Mouse (Mus musculus): ENCODE results near the gene Uqcc2. TPM values are rescaled to one million over a fixed set of nuclear protein-coding genes. Genes with fewer than 3 reads are reported as not detected.

Gene Uqcc2
- polyA plus RNA-seq, 1 experiment from 2014 or later, result 361 TPM

- 84% methylated on average over 9 of the region's 9 CpGs for WGBS
- Histone ChIP-seq H3K27ac (no peak overlapping the region), H3K9me3 (no peaks in the 10 kb centered on the region), H3K4me1 (replicated peaks) (peaks cover 23% of the 10 kb centered on the region), H3K27me3 (no peaks in the 10 kb centered on the region), H3K4me3 (replicated peaks) (no peak overlapping the region), H3K9ac (replicated peaks) (no peak overlapping the region), H3K4me2 (no peak overlapping the region), H3K36me3 (peaks cover 24% of the 10 kb centered on the region)
- ATAC-seq (ENCODE audit: insufficient number of reproducible peaks, insufficient read depth, low FRiP score, low TSS enrichment, low read depth), result no peak
Measured at GRCm38 (mm10) chr17:27106745-27107144, 27.0 kb downstream of the Uqcc2 start.

GRCm38 (mm10) chr17:27105698-27106470 is 27.8 kb downstream of the Uqcc2 start:
- Histone ChIP-seq H3K4me3 (replicated peaks) (no peak overlapping the region), H3K4me1 (replicated peaks) (peaks cover 23% of the 10 kb centered on the region), H3K27me3 (no peaks in the 10 kb centered on the region), H3K36me3 (peaks cover 25% of the 10 kb centered on the region), H3K9me3 (no peaks in the 10 kb centered on the region), H3K27ac (no peak overlapping the region), H3K4me2 (no peak overlapping the region), H3K9ac (replicated peaks) (no peak overlapping the region)
- 70% methylated on average over 12 of the region's 18 CpGs for WGBS
- ATAC-seq (ENCODE audit: insufficient number of reproducible peaks, insufficient read depth, low FRiP score, low TSS enrichment, low read depth), result no peak

- WGBS, result 70% methylated on average over 5 of the region's 5 CpGs
- no peak overlapping the region for H3K9ac ChIP-seq (replicated peaks)
- no peak overlapping the region for H3K4me2 ChIP-seq
- no peaks in the 10 kb centered on the region for H3K9me3 ChIP-seq
- peaks cover 24% of the 10 kb centered on the region for H3K36me3 ChIP-seq
- H3K4me3 ChIP-seq (replicated peaks), result no peak overlapping the region
- no peak for ATAC-seq (ENCODE audit: insufficient number of reproducible peaks, insufficient read depth, low FRiP score, low TSS enrichment, low read depth)
- no peaks in the 10 kb centered on the region for H3K27me3 ChIP-seq
- H3K27ac ChIP-seq, result no peak overlapping the region
- H3K4me1 ChIP-seq (replicated peaks), result peaks cover 29% of the 10 kb centered on the region
Measured at GRCm38 (mm10) chr17:27101675-27102074, 32.0 kb downstream of the Uqcc2 start.

GRCm38 (mm10) chr17:27095690-27096089 is 38.0 kb downstream of the Uqcc2 start:
- Histone ChIP-seq H3K9ac (replicated peaks) (no peak overlapping the region), H3K27me3 (no peaks in the 10 kb centered on the region), H3K4me2 (no peak overlapping the region), H3K36me3 (peaks cover 29% of the 10 kb centered on the region; the same call in 1 of the 2 replicates), H3K9me3 (no peaks in the 10 kb centered on the region), H3K4me1 (replicated peaks) (peaks cover 5% of the 10 kb centered on the region), H3K4me3 (replicated peaks) (no peak overlapping the region), H3K27ac (no peak overlapping the region)
- WGBS, result 51% methylated on average over 13 of the region's 13 CpGs
- no peak for ATAC-seq (ENCODE audit: insufficient number of reproducible peaks, insufficient read depth, low FRiP score, low TSS enrichment, low read depth)

- ATAC-seq (ENCODE audit: insufficient number of reproducible peaks, insufficient read depth, low FRiP score, low TSS enrichment, low read depth), result no peak
- Histone ChIP-seq H3K27me3 (no peaks in the 10 kb centered on the region), H3K36me3 (peaks cover 23% of the 10 kb centered on the region; the same call in 1 of the 2 replicates), H3K4me2 (no peak overlapping the region), H3K9ac (replicated peaks) (no peak overlapping the region), H3K9me3 (no peaks in the 10 kb centered on the region), H3K4me1 (replicated peaks) (0 out of 2 replicates have a peak, but pooled peaks cover 11% of the 10 kb centered on the region), H3K4me3 (replicated peaks) (no peak overlapping the region), H3K27ac (no peak overlapping the region)
- 72% methylated on average over 9 of the region's 9 CpGs for WGBS
Measured at GRCm38 (mm10) chr17:27090068-27090467, 43.6 kb downstream of the Uqcc2 start.

- Histone ChIP-seq H3K4me2 (no peak overlapping the region), H3K4me3 (replicated peaks) (no peak overlapping the region; the same call in 1 of the 2 replicates), H3K27ac (no peak overlapping the region), H3K9me3 (no peaks in the 10 kb centered on the region), H3K4me1 (replicated peaks) (0 out of 2 replicates have a peak, but pooled peaks cover 11% of the 10 kb centered on the region), H3K9ac (replicated peaks) (no peak overlapping the region), H3K27me3 (no peaks in the 10 kb centered on the region), H3K36me3 (peaks cover 23% of the 10 kb centered on the region; the same call in 1 of the 2 replicates)
- WGBS, result 34% methylated on average over 12 of the region's 12 CpGs
- ATAC-seq (ENCODE audit: insufficient number of reproducible peaks, insufficient read depth, low FRiP score, low TSS enrichment, low read depth), result no peak
Measured at GRCm38 (mm10) chr17:27087426-27087825, 46.3 kb downstream of the Uqcc2 start.

- Histone ChIP-seq H3K36me3 (peaks cover 11% of the 10 kb centered on the region; the same call in 1 of the 2 replicates), H3K4me3 (replicated peaks) (no peak overlapping the region), H3K27me3 (no peaks in the 10 kb centered on the region), H3K9ac (replicated peaks) (no peak overlapping the region), H3K4me2 (no peak overlapping the region), H3K9me3 (no peaks in the 10 kb centered on the region), H3K4me1 (replicated peaks) (0 out of 2 replicates have a peak, but pooled peaks cover 14% of the 10 kb centered on the region), H3K27ac (no peak overlapping the region)
- WGBS, result 69% methylated on average over 2 of the region's 2 CpGs
- no peak for ATAC-seq (ENCODE audit: insufficient number of reproducible peaks, insufficient read depth, low FRiP score, low TSS enrichment, low read depth)
Measured at GRCm38 (mm10) chr17:27085676-27086075, 48.0 kb downstream of the Uqcc2 start.

- H3K4me1 ChIP-seq (replicated peaks), result 0 out of 2 replicates have a peak, but pooled peaks cover 9% of the 10 kb centered on the region
- no peaks in the 10 kb centered on the region for H3K9me3 ChIP-seq
- no peak overlapping the region for H3K9ac ChIP-seq (replicated peaks)
- no peak overlapping the region for H3K27ac ChIP-seq
- no peak for ATAC-seq (ENCODE audit: insufficient number of reproducible peaks, insufficient read depth, low FRiP score, low TSS enrichment, low read depth)
- H3K4me2 ChIP-seq, result no peak overlapping the region
- H3K4me3 ChIP-seq (replicated peaks), result no peak overlapping the region
- H3K27me3 ChIP-seq, result no peaks in the 10 kb centered on the region
- WGBS, result 82% methylated on average over 9 of the region's 9 CpGs
- H3K36me3 ChIP-seq, result no peaks in the 10 kb centered on the region
Measured at GRCm38 (mm10) chr17:27083601-27084000, 50.1 kb downstream of the Uqcc2 start.

- Histone ChIP-seq H3K27ac (no peak overlapping the region), H3K27me3 (no peaks in the 10 kb centered on the region), H3K4me2 (no peak overlapping the region), H3K4me1 (replicated peaks) (0 out of 2 replicates have a peak, but pooled peaks cover 6% of the 10 kb centered on the region), H3K9ac (replicated peaks) (no peak overlapping the region), H3K9me3 (peaks cover 2% of the 10 kb centered on the region; the same call in 1 of the 2 replicates), H3K36me3 (peaks cover 3% of the 10 kb centered on the region; the same call in 1 of the 2 replicates), H3K4me3 (replicated peaks) (no peak overlapping the region)
- WGBS, result 68% methylated on average over 8 of the region's 8 CpGs
- ATAC-seq (ENCODE audit: insufficient number of reproducible peaks, insufficient read depth, low FRiP score, low TSS enrichment, low read depth), result no peak
Measured at GRCm38 (mm10) chr17:27082796-27083195, 50.9 kb downstream of the Uqcc2 start.

GRCm38 (mm10) chr17:27081868-27082267 is 51.8 kb downstream of the Uqcc2 start:
- Histone ChIP-seq H3K27ac (no peak overlapping the region), H3K9ac (replicated peaks) (no peak overlapping the region), H3K4me2 (no peak overlapping the region), H3K27me3 (no peaks in the 10 kb centered on the region), H3K4me3 (replicated peaks) (no peak overlapping the region), H3K4me1 (replicated peaks) (0 out of 2 replicates have a peak, but pooled peaks cover 4% of the 10 kb centered on the region), H3K36me3 (peaks cover 11% of the 10 kb centered on the region), H3K9me3 (peaks cover 4% of the 10 kb centered on the region; the same call in 1 of the 2 replicates)
- ATAC-seq (ENCODE audit: insufficient number of reproducible peaks, insufficient read depth, low FRiP score, low TSS enrichment, low read depth), result no peak
- WGBS, result 89% methylated on average over 5 of the region's 5 CpGs

- H3K27ac ChIP-seq, result no peak overlapping the region
- H3K27me3 ChIP-seq, result no peaks in the 10 kb centered on the region
- no peak for ATAC-seq (ENCODE audit: insufficient number of reproducible peaks, insufficient read depth, low FRiP score, low TSS enrichment, low read depth)
- H3K4me3 ChIP-seq (replicated peaks), result no peak overlapping the region
- H3K9ac ChIP-seq (replicated peaks), result no peak overlapping the region
- peaks cover 12% of the 10 kb centered on the region for H3K36me3 ChIP-seq
- H3K4me2 ChIP-seq, result no peak overlapping the region
- H3K9me3 ChIP-seq, result peaks cover 4% of the 10 kb centered on the region; the same call in 1 of the 2 replicates
- H3K4me1 ChIP-seq (replicated peaks), result peaks cover 16% of the 10 kb centered on the region
- 79% methylated on average over 6 of the region's 6 CpGs for WGBS
Measured at GRCm38 (mm10) chr17:27078499-27078898, 55.2 kb downstream of the Uqcc2 start.
